Mouse (Mus musculus) spleen, postnatal 14 days (tissue): ENCODE results near the gene Stk10.
A peak's percentile ranks its signal among the peaks of the same experiment; 100 is the strongest.

Experiments used
- DNase-seq, 2 experiments: peaks; one replicate each; pipeline ENCODE4 v3.0.0; 2021 to 2022; ENCODE audit warnings: low spot score in 2 of 2

Gene Stk10

GRCm38 (mm10) chr11:32568060-32568459 is 35.0 kb downstream of the Stk10 start:
- no peak for DNase-seq

DNA sequence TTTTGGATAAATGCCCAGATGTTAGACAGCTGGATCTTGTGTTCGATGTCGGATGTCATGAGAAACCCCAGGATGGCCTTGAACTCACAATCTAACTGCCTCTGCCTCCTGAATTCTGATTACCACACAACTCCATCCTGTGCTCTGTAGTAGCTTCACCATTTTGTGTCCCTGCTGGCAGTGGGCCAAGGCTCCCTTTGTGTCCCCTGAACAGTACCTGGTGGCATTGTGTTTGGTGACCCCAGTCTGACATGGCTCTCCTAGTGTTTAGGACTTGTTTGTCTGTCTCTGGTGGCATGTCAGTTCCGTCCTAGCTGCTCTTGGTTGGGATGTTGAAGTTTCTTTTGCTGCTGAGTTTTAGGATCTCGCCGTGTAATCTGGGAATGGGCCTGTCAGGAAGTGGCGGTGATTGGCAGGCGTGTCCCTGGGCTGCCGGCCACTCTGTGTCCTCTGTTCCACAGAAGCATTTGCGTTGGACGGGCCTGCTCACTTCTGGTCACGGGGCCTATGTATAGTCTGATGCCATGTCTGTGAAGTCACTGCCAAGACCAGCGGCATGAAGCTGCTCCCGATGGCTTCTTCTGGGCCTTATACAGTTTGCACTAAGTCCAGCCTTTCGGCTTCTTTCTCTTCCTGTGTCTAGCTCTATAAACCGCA is 35.7 kb downstream of the Stk10 start:
- DNase-seq = no peak

- DNase-seq = no peak
Observed at GRCm38 (mm10) chr11:32571103-32571502, 38.0 kb downstream of the Stk10 start.

- DNase-seq = no peak
Observed at GRCm38 (mm10) chr11:32573669-32574068, 40.6 kb downstream of the Stk10 start.

DNA sequence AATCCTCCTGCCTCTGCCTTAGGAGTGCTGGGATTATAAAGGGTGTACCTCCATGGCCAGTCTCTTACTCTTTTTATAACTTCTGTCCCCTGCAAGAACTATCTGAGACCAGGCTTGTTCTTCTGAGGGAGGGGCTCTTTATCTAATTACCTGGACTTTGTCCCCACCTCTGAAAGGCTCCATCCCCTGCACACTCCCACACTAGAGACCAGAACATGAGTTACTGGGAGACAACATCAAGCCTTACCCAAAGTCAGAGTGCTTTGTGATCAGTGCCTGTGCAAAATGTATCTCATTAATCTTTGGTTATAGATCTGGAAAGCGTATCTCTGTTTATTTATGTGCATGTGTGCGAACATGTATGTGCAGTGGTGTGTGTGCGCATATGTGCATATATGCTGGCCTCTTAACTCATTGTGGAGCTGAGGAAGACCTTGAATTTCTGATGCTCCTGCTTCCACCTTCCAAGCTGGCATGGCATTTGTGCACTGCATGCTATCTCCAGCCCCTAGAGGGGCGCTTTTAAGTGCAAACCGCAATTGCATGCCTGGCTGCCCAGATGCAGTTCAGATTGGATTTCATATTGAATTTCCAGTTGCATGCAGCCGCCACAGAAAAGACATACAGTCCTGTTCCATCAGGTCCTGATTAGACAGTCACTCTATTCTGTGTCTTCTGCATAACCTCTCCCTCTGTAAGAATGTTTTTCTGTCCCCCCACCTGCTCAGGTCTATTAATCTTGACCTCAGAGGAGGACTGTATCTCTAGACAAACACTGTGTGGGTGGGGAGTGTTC is 43.1 kb downstream of the Stk10 start:
- DNase-seq = no peak

GRCm38 (mm10) chr11:32576760-32577050 is 43.6 kb downstream of the Stk10 start:
- no peak for DNase-seq

GRCm38 (mm10) chr11:32580305-32580947 is 47.3 kb downstream of the Stk10 start:
- no peak for DNase-seq

DNA sequence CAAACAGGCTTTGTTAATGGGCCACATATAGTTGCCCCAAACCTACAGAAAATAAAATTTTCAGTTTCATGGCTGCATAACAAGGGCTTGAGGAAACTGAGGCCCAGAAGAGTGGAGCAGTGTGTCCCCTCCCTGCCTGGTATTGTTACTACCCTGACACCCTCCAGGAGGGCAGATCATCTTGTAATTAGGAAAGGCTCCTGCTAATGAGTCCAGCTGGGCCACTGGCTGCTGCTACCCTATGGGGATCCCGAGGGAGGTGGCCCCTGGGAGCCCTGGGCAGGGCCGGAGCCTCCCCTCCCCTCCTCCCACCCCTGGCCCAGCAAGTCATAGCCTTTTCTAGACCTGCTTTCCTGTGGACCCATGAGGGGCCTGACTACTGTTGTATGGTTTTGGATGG is 47.9 kb downstream of the Stk10 start:
- DNase-seq = no peak

- no peak for DNase-seq
Observed at GRCm38 (mm10) chr11:32582813-32583212, 49.7 kb downstream of the Stk10 start.

- DNase-seq = no peak
Observed at GRCm38 (mm10) chr11:32585996-32586395, 52.9 kb downstream of the Stk10 start.

GRCm38 (mm10) chr11:32587191-32588089 is 54.3 kb downstream of the Stk10 start:
- DNase-seq = peak in 1 of 2 experiments; percentile 33

GRCm38 (mm10) chr11:32588090-32588891 is 55.2 kb downstream of the Stk10 start:
- peak; percentile 55 to 74 for DNase-seq

DNA sequence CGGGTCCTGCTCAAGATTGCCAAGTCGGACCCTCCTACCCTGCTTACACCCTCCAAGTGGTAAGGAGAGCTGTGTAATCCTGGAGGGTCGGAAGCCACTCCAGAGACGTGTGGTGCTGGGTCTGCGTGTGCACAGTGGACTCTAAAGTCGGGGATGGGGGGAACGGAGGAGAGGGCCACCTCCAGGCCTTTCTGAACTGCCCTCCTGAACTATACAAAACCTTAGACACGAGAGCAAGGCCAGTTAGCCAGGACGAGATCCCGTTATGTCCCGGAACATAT is 55.7 kb downstream of the Stk10 start:
- no peak for DNase-seq

DNA sequence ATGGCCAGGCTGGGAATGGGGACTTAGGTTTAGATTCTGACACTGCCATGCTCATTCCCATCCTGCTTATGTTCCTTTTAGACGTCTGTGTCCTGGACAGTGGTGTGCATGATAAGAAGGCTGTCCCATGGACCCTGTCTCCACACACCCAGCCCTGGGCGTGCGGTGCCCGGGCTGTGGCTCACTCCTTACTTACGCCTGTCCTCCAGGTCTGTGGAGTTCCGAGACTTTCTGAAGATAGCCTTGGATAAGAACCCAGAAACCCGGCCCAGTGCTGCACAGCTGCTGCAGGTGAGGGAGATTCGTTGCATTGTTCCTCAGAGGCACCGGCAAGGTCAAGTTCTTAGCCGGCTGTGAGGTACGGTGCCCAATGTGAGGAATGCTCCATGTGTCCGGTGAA is 56.1 kb downstream of the Stk10 start:
- no peak for DNase-seq

DNA sequence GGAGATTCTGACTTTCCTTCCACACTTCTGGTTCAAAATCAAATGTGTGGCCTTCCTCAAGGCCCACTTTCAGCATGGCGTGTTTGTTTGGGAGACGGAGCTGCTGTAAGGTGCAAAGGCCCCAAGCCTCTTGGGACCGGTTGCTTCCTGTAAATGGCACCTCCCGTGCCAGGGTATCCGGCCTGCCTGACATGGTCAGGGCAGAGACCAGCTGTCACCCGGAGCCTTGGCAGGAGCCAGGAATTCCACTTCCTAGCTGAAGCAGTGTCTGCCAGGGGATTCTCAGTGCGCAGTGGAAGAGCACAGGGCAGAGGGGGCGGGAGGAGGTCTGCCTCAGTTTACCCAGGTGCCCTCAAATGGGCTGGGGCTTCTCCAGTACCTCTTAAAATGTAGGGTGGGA is 56.7 kb downstream of the Stk10 start:
- no peak for DNase-seq

DNA sequence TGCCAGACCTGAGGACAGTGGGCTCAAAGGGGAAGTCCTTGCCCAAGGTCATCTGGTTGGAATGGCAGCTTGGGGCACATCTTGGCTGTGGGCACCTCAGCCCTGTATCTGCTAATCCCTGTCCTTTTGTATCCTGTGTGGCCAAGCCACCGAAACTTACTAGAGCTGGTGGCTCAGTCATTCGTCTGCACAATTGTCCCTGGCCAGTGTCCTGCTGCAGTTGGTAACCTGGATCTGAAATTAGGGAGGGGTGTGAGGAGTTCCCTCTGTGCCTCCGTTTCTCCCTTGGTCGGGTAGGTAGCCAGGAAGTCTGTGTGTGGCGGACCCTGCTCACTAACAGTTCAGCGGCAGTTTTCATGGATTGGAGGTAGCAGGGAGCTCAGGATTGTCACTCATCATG is 57.1 kb downstream of the Stk10 start:
- DNase-seq = no peak

DNA sequence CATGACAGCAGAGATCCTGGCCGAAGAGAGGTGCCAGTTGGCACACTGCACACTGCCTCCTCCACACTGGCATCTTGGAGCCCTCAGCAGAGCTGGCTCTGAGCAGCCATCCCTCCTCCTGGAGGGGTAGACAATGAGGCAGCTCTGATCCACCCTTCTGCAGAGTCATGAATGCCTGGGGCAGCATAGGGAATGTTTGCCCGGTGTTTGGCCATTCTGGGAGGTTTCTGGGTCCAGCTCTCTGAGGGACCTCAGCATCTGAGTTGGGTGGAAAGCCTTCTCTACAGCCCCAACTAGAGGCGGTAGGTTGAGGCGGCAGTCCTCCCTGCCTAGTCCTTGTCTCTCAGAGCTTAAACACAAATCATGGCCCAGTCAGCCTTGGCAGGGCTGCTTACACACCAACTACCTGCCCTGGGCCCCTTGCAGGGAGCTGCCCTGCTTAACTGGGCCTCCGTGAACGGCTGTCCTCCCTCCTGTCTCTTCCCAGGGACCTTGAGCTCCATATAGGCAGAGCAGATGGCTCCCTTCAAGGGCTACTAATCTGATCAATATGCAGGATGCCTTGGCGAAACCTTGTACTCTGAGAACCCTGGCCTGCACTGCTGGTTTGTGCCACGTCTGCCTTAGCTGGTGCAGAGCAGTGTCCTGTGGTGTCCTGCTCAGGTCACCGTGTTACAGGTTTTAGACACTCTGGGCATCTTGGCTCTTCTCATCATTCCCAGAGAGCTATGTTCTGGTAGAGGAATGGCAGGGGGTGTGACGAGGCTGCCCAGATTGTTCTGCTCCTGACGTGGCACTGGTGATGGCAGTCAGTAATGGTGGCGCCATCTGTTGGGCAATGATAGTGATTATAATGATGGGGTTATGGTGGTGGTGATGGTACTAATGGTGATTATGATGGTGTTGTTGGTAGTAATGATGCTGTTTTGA is 59.1 kb downstream of the Stk10 start:
- peak in 1 of 2 experiments; percentile 25 for DNase-seq

DNA sequence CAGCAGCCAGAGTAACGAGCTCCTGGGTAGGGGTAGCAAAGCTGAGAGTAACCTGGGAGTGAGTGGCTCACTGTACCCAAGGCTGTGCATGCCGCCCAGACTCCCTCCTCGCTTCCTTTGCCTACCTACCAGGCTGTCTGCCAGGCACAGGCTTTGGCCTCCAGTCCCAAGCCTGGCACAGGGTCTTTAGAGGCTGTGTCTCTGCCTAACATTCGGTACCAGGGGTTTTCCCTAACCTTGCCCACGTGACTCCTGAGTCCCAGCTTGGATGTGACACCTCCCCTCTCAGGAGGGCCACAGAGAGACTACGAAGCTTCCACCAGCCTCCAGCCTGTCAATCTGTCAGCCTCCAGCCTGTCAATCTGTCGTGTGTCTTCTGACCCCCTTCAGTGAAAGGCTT is 60.0 kb downstream of the Stk10 start:
- no peak for DNase-seq

DNA sequence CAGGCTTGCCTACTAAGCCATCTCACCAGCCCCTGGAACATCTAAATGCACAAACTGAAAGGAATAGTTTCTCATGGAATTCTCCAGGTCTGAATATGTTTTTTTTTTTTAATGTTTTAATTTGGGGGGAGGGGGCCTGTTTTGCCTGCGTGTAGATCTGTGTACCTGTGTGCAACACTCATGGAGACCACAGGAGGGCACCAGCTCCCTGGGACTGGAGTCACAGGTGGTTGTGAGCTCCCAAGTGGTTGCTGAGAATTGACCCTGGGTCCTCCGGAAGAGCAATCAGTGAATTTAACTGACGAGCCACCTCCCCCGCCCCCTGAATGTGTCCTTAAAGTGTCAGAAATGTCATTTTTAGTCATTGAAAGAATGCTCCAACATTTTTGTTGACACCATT is 61.0 kb downstream of the Stk10 start:
- no peak for DNase-seq

DNA sequence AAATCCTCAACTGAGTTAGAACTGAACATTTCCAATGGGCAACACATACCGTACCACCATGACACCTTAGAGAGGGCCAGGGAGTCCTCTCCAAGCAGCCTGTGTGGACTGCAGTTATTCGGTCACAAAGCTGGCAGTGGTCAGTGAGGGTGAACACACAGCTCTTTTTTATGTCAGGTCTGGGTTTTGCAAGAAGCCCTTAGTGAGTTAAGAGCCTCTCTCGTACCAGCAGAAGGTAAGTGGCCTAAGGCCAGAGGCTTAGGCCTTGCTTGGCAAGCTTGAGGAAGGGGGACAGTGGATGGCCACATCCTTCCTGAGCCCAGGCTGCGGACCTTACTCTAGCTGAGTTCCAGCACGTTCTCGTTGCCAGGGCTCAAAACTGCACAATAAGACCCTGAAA is 67.3 kb downstream of the Stk10 start:
- no peak for DNase-seq
